Mouse (Mus musculus) lung, adult 2 months (tissue): ENCODE data around the gene Siglec1. TPM values are rescaled to one million over a fixed set of nuclear protein-coding genes. Genes with fewer than 3 reads are reported as not detected.

Source experiments
- DNase-seq: peaks from one replicate; pipeline ENCODE4 v3.0.0; 2022
- H3K4me1 ChIP-seq: fragments of 200-500 bp; 2 replicates; pipeline ENCODE4 v1.6.1; 2011; ENCODE audit warnings: low read length; ENCODE audit not compliant: control insufficient read depth, insufficient read depth
- H3K4me3 ChIP-seq: fragments of 200-500 bp; replicated peaks from 2 replicates; pipeline ENCODE3; 2011; ENCODE audit warnings: low read depth, mild to moderate bottlenecking, control low read depth, low read length; ENCODE audit errors: extremely low read depth
- CTCF ChIP-seq: fragments of 200-500 bp; IDR thresholded peaks from 2 replicates; pipeline ENCODE4 v1.5.1; 2011; ENCODE audit warnings: mild to moderate bottlenecking, low read length, control low read depth; ENCODE audit not compliant: insufficient read depth
- POLR2A ChIP-seq: fragments of 200-500 bp; IDR thresholded peaks from 2 replicates; pipeline ENCODE4 v1.6.1; 2011; ENCODE audit warnings: low read depth, mild to moderate bottlenecking, control low read depth, low read length, borderline replicate concordance; ENCODE audit errors: extremely low read depth
- WGBS: fragments of 180-500 bp; shearing (Covaris S2); methylation state at CpG from one replicate; pipeline ENCODE4 v1.1.7; 2018; 5-methylcytosine and 5-hydroxymethylcytosine counted together
- polyA plus RNA-seq: library from polyadenylated mRNA; depleted of rRNA; stranded (reverse); fragments of >200 nt; gene quantifications from 2 replicates; pipeline ENCODE4 v1.2.3, GENCODE M21; 2012

Gene Siglec1
- polyA plus RNA-seq, 1 experiment: 14.7 TPM

DNA sequence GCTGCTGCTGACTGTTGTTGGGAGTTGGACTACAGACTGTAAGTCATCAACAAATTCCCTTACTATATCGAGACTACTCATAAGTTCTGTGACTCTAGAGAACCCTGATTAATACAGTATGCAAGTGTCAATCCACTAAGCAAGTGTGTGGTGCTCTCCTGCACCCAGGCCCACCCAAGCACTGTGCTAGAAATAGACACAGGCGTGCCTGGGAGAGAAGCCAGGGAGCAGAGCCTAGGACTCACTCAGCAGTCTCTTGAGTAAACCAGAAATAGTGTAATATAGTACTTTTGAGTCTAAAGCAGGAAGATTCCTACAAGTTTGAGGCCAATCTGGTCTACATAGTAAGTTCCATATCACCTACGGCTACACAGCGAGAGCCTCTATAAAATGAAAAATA, 17.5 kb upstream of the Siglec1 start:
- no peak overlapping the region for H3K4me3 ChIP-seq
- H3K4me1 ChIP-seq: no peaks in the 10 kb centered on the region; the same call in 1 of the 2 replicates
- WGBS: 78% methylated on average over 4 of the region's 4 CpGs
- DNase-seq: no peak
- TF ChIP-seq CTCF: no peak
- TF ChIP-seq POLR2A: no peak

DNA sequence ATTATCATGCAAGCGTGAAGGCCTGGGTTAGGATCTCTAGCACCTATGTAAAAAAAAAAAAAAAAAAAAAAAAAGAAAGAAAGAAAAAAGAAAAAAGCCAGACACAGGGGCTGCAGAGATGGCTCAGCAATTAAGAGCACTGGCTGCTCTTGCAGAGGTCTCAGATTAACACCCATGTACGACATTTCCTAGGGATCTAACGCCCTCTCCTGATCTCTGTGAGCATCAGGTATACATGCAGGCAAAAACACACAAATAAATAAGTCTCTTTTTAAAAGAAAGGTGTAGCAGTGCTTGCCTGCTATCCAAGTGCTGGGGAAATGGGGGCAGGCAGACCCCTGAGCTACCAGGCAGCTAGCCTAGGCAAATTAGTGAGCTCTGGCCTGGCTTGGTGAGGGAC, 15.0 kb upstream of the Siglec1 start:
- Histone ChIP-seq H3K4me3 (no peak overlapping the region), H3K4me1 (peaks cover 3% of the 10 kb centered on the region; the same call in 1 of the 2 replicates)
- TF ChIP-seq CTCF: no peak
- TF ChIP-seq POLR2A: no peak
- 61% methylated on average over 3 of the region's 3 CpGs for WGBS
- DNase-seq: no peak

DNA sequence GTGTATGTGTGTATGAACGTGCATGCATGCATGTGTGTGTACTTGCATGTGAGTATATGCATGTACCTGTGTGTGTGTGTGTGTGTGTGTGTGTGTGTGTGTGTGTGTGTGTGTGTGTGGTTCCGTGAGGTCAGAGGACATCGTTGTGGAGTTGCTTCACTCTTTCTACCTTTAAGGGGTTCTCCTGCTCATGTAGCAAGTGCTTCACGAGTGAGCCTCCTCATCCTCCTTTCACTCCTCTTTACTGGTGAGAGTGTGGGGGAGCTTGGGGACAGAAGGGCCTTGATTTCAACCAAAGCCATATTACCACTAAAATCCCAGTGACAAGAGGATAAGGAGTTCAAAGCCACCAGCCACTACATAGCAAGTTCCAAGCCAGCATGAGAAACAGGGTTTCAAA, 10.5 kb upstream of the Siglec1 start:
- TF ChIP-seq POLR2A (no peak), CTCF (no peak)
- DNase-seq: no peak
- 69% methylated on average over 4 of the region's 4 CpGs for WGBS
- H3K4me1 ChIP-seq: peaks cover 9% of the 10 kb centered on the region
- no peak overlapping the region for H3K4me3 ChIP-seq

DNA sequence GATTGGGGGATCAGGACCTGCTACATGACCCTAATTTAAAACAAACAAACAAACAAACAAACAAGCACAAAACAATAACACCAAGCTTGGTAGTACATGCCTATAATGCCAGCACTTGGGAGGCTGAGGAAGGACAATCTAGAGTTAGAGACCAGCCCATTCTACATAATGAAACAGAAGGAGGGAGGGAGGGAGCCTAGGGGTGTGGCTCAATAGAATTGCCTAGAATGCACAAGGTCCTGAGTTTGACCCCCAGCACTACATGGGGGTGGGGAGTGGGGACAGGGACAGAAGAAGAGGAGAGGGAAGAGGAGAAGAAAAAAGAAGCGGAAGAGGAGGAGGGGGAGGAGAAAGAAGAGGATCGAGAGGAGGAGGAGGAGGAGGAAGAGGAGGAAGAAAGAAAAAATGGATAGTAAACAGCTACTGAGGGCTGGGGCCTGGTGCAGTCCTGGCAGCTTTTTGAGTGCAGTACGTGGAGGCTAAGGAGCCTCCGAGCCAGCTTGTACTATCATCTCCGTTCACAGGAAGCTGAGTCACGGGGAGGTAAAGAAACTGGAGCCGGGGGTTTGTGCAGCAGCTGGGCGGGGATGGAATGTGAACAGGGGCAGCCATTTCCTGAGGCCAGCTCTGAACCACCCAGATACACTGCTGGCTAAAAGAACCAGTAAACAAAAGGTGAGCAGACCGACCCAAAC, 9.7 kb upstream of the Siglec1 start:
- H3K4me3 ChIP-seq: no peak overlapping the region
- TF ChIP-seq POLR2A (no peak), CTCF (no peak)
- DNase-seq: peak; percentile 33
- H3K4me1 ChIP-seq: peaks cover 9% of the 10 kb centered on the region
- 8% methylated on average over 9 of the region's 9 CpGs for WGBS

DNA sequence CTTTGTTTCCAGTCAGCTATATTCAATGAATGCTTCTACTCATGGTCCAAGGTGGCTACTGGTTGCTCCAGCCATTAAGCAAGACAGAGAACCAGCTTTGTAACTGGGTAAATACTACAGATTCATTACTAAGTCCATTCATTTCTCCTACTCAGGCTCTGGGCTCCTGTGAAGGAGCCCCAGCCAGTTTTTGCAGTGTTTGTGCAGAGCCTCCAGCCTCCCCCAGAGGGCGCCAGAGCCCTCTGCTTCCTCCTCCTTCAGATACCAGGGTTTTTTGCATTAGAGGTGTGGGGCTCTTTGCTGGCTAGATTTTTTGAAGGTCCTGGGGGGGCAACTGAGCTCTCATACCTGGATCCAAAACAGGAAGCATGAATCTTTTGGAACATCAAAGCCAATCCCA, 8.3 kb upstream of the Siglec1 start:
- Histone ChIP-seq H3K4me1 (peaks cover 9% of the 10 kb centered on the region), H3K4me3 (no peak overlapping the region)
- TF ChIP-seq CTCF: peak; percentile 89
- TF ChIP-seq POLR2A: no peak
- WGBS: 0% methylated on average over 1 of the region's 1 CpGs
- peak; percentile 72 for DNase-seq

DNA sequence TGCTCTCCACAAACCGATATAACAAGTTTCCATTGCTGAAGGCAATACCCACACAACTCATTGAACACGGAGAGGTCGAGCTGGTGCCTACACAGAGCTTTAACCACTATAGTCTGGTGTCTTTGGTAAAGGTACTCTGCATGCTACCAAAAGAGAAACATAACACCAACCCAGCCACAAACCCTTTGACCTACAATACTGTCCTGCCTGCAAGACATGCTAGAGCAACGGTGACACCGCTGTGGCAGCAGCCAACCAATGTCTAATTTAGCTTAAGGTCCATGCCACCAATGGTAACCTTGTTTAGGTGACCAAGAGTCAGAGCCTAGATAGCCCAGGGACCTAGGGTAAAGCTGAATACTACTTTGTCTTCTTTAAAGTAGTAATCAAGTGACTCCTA, 7.0 kb upstream of the Siglec1 start:
- 81% methylated on average over 5 of the region's 5 CpGs for WGBS
- H3K4me1 ChIP-seq: peaks cover 9% of the 10 kb centered on the region
- no peak for DNase-seq
- no peak overlapping the region for H3K4me3 ChIP-seq
- TF ChIP-seq CTCF: no peak
- no peak for TF ChIP-seq POLR2A

DNA sequence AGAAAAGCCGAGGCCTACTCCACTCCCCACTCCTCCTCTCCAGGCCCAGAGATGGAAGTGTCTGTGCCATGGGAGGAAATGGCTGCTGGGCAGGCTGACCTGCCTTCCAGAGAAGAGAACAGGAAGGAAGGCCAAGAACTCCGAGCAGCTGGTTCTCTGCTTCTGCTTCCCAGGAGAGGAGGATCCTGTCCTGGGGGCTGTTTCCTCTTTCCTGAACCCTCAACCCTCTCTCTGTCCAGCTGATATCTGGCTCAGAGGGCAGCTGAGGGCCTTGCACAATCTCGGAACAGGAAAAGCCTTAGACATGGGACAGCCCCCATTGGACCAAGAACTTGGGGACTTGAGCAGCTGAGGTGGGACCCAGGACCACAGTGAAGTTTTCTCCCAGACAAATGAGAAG, 4.3 kb upstream of the Siglec1 start:
- no peak for DNase-seq
- TF ChIP-seq CTCF: no peak
- no peak for TF ChIP-seq POLR2A
- Histone ChIP-seq H3K4me3 (no peak overlapping the region), H3K4me1 (peaks cover 1% of the 10 kb centered on the region; the same call in 1 of the 2 replicates)
- WGBS: 49% methylated on average over 3 of the region's 3 CpGs

DNA sequence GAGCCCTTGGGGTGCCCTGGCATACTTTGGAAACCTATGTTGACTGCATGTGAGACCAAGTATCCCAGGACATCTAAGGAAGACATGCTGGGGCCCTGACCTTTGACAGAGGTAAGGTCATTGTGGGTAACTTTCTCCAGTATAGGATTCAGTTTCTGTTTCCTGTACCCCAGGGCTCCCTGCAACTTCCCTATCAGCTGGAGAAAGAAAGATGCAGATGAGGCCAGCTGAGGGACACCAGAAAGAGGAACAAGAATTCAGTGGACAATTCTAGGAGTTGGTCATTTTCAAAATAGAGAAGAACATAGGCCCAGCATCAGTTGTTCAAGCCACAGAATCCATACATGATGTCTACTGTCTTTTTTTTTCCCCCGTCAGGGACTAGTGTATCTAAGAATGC, 3.1 kb upstream of the Siglec1 start:
- H3K4me1 ChIP-seq: no peaks in the 10 kb centered on the region
- TF ChIP-seq POLR2A (no peak), CTCF (no peak)
- no peak for DNase-seq
- H3K4me3 ChIP-seq: no peak overlapping the region
- WGBS: 82% methylated on average over 1 of the region's 1 CpGs

DNA sequence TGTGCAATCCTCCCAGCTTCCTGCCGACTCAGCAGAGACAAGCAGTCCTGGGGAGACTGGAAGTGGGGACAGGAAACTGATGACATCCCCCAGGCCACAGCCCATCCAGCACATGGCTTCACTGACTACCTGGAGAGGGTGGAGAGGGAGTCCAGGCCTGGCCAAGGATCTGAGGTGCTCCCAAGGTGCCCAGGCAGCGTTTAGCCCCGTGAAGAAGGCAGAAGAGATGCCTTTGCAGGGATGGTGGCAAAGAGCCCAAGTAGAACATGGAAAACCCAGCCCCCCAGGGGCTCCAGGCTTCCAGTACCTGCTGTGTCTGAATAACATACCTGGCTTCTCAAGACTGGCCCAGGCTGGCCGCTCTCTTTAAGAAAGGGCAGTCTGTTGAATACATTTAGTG, 2.0 kb upstream of the Siglec1 start:
- TF ChIP-seq POLR2A (no peak), CTCF (no peak)
- WGBS: 71% methylated on average over 4 of the region's 4 CpGs
- DNase-seq: no peak

DNA sequence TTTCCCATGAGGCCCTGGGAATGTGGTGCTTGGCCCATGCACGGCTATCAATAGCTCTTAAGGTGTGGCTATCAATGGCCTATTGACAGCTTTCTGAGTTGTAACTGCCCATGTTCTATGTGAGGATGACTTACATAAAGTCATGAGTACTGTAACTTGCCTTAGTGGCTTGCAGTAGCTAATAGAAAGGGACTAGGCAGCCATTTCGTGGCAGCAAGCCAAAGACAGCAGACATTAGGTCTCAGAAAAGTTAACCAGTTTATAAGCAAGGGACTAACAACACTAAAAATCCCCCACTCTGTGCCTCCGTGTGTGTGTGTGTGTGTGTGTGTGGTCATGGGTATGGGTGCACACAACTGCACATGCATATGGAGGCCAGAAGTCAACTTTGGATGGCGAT, 2.4 kb downstream of the Siglec1 start:
- no peaks in the 10 kb centered on the region for H3K4me1 ChIP-seq
- WGBS: 86% methylated on average over 4 of the region's 4 CpGs
- H3K4me3 ChIP-seq: no peak overlapping the region
- TF ChIP-seq POLR2A (no peak), CTCF (no peak)
- no peak for DNase-seq

More for the DNA sequence above, 2.0 kb upstream of the Siglec1 start:
- no peak overlapping the region for H3K4me3 ChIP-seq
- H3K4me1 ChIP-seq: no peaks in the 10 kb centered on the region

DNA sequence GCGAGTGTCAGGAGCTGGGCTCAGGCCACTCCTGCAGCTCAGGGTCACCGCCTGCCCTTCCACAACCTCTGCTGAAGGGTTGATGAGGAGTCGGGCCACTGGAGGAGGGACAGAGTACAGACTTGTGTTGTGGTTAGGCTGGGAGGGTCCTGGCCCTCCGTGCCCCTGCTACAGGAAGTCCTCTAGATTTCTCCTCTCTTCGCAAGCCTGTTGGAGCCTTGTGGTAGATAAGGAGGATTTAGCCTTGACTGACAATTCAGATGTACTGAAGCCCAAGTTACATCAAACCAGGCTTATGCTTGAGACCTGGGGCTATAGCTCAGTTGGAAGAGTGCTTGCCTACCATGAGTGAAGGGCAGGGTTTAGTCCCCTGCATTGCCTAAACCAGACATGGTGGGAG, 6.1 kb downstream of the Siglec1 start:
- H3K4me3 ChIP-seq: no peak overlapping the region
- TF ChIP-seq POLR2A: no peak
- no peak for TF ChIP-seq CTCF
- H3K4me1 ChIP-seq: no peaks in the 10 kb centered on the region
- no peak for DNase-seq
- WGBS: 68% methylated on average over 5 of the region's 5 CpGs
